Mouse (Mus musculus): Measurements from ENCODE around the gene Nacad. TPM values are rescaled to one million over a fixed set of nuclear protein-coding genes. Genes with fewer than 3 reads are reported as not detected.

Nacad gene
- total and polyA plus RNA-seq, 3 experiments, result 0.23 to 1.4 (median 0.52) TPM

- intact Hi-C loops (cut with DNase I), result no loop called here
- H3K79me2 ChIP-seq (replicated peaks; ENCODE audit: control insufficient read depth, insufficient read depth, low read length), result no peaks in the 10 kb centered on the region; the same call in 1 of the 2 replicates
- WGBS, result 82% methylated on average over 12 of the region's 12 CpGs
Measured at GRCm38 (mm10) chr11:6615250-6616205, 9.7 kb upstream of the Nacad start.

GRCm38 (mm10) chr11:6605021-6605481, 802 bp downstream of the Nacad start:
- no peaks in the 10 kb centered on the region for H3K79me2 ChIP-seq (replicated peaks; ENCODE audit: control insufficient read depth, insufficient read depth, low read length)
- peaks cover 2% of the 10 kb centered on the region; the same call in 1 of the 2 replicates for H3K4me1 ChIP-seq (ENCODE audit: control insufficient read depth, insufficient read depth, low read length)
- H3K27ac ChIP-seq, result no peak overlapping the region
- no peaks in the 10 kb centered on the region for H3K27me3 ChIP-seq (ENCODE audit: control insufficient read depth, insufficient read depth, low read length)
- DNase-seq, result no peak
- no peaks in the 10 kb centered on the region for H3K36me3 ChIP-seq (ENCODE audit: control insufficient read depth, insufficient read depth, low read length)
- 0 out of 2 replicates have a peak overlapping the region, but pooled peaks have one; percentile 2 for H3K9ac ChIP-seq (ENCODE audit: low read depth, low read length)
- TF ChIP-seq CTCF (IDR thresholded peaks at IDR 0.05) (peak; percentile 38), POLR2A (IDR thresholded peaks at IDR 0.05; ENCODE audit: insufficient read depth, low read depth, low read length) (no peak)
- 11% methylated on average over 13 of the region's 13 CpGs for WGBS
- H3K4me3 ChIP-seq, result peak overlapping the region; percentile 32
- intact Hi-C loops (cut with DNase I), result no loop called here

More at GRCm38 (mm10) chr11:6615250-6616205, 9.7 kb upstream of the Nacad start:
- H3K27me3 ChIP-seq (ENCODE audit: control insufficient read depth, insufficient read depth, low read length), result no peaks in the 10 kb centered on the region
- no peak overlapping the region for H3K27ac ChIP-seq
- no peak overlapping the region for H3K9ac ChIP-seq (ENCODE audit: low read depth, low read length)
- no peak for DNase-seq
- H3K4me1 ChIP-seq (ENCODE audit: control insufficient read depth, insufficient read depth, low read length), result no peaks in the 10 kb centered on the region
- H3K36me3 ChIP-seq (ENCODE audit: control insufficient read depth, insufficient read depth, low read length), result no peaks in the 10 kb centered on the region
- no peak for TF ChIP-seq CTCF (IDR thresholded peaks at IDR 0.05)
- H3K4me3 ChIP-seq, result no peak overlapping the region

- Histone ChIP-seq H3K36me3 (ENCODE audit: control insufficient read depth, insufficient read depth, low read length) (no peaks in the 10 kb centered on the region), H3K9ac (ENCODE audit: low read depth, low read length) (no peak overlapping the region), H3K4me3 (no peak overlapping the region), H3K4me1 (ENCODE audit: control insufficient read depth, insufficient read depth, low read length) (peaks cover 2% of the 10 kb centered on the region; the same call in 1 of the 2 replicates), H3K79me2 (replicated peaks; ENCODE audit: control insufficient read depth, insufficient read depth, low read length) (no peaks in the 10 kb centered on the region), H3K27me3 (ENCODE audit: control insufficient read depth, insufficient read depth, low read length) (no peaks in the 10 kb centered on the region), H3K27ac (no peak overlapping the region)
- no peak for TF ChIP-seq EP300 (IDR thresholded peaks at IDR 0.05; ENCODE audit: insufficient read depth, low read depth, low read length)
- no peak for TF ChIP-seq POLR2A (IDR thresholded peaks at IDR 0.05; ENCODE audit: insufficient read depth, low read depth, low read length)
- no peak for TF ChIP-seq CTCF (IDR thresholded peaks at IDR 0.05)
- intact Hi-C loops (cut with DNase I), result no loop called here
- no peak for DNase-seq
Measured at GRCm38 (mm10) chr11:6604604-6604936, 1.3 kb downstream of the Nacad start.

- Histone ChIP-seq H3K27me3 (ENCODE audit: control insufficient read depth, insufficient read depth, low read length) (no peaks in the 10 kb centered on the region), H3K4me1 (ENCODE audit: control insufficient read depth, insufficient read depth, low read length) (peaks cover 2% of the 10 kb centered on the region; the same call in 1 of the 2 replicates), H3K4me3 (no peak overlapping the region), H3K27ac (no peak overlapping the region), H3K36me3 (ENCODE audit: control insufficient read depth, insufficient read depth, low read length) (no peaks in the 10 kb centered on the region), H3K79me2 (replicated peaks; ENCODE audit: control insufficient read depth, insufficient read depth, low read length) (no peaks in the 10 kb centered on the region), H3K9ac (ENCODE audit: low read depth, low read length) (no peak overlapping the region)
- DNase-seq, result peak in 1 of 2 experiments; percentile 48
- intact Hi-C loops (cut with DNase I), result no loop called here
- WGBS, result 12% methylated on average over 12 of the region's 12 CpGs
- no peak for TF ChIP-seq CTCF (IDR thresholded peaks at IDR 0.05)
- TF ChIP-seq EP300 (IDR thresholded peaks at IDR 0.05; ENCODE audit: insufficient read depth, low read depth, low read length), result no peak
- TF ChIP-seq POLR2A (IDR thresholded peaks at IDR 0.05; ENCODE audit: insufficient read depth, low read depth, low read length), result no peak
Measured at GRCm38 (mm10) chr11:6603887-6604603, 1.8 kb downstream of the Nacad start.

GRCm38 (mm10) chr11:6603224-6603623, 2.6 kb downstream of the Nacad start:
- intact Hi-C loops (cut with DNase I), result no loop called here

More at GRCm38 (mm10) chr11:6603224-6603623, 2.6 kb downstream of the Nacad start:
- no peaks in the 10 kb centered on the region for H3K36me3 ChIP-seq (ENCODE audit: control insufficient read depth, insufficient read depth, low read length)
- no peak overlapping the region for H3K27ac ChIP-seq
- no peaks in the 10 kb centered on the region for H3K79me2 ChIP-seq (replicated peaks; ENCODE audit: control insufficient read depth, insufficient read depth, low read length)
- H3K27me3 ChIP-seq (ENCODE audit: control insufficient read depth, insufficient read depth, low read length), result no peaks in the 10 kb centered on the region
- no peak for DNase-seq
- no peak overlapping the region for H3K9ac ChIP-seq (ENCODE audit: low read depth, low read length)
- 64% methylated on average over 9 of the region's 9 CpGs for WGBS
- no peak for TF ChIP-seq CTCF (IDR thresholded peaks at IDR 0.05)
- no peak for TF ChIP-seq EP300 (IDR thresholded peaks at IDR 0.05; ENCODE audit: insufficient read depth, low read depth, low read length)
- TF ChIP-seq POLR2A (IDR thresholded peaks at IDR 0.05; ENCODE audit: insufficient read depth, low read depth, low read length), result no peak
- H3K4me1 ChIP-seq (ENCODE audit: control insufficient read depth, insufficient read depth, low read length), result peaks cover 2% of the 10 kb centered on the region; the same call in 1 of the 2 replicates
- H3K4me3 ChIP-seq, result no peak overlapping the region
